Mouse (Mus musculus) liver, embryonic 14.5 days (tissue): ENCODE measurements at regions not wholly inside any gene's neighbourhood (a gene's known extent, or its start where the extent isn't known, plus 50 kb on each side); places are given as distances from the start of the nearest gene placed in this dataset.

Source experiments
- ATAC-seq: fragments of 200-750 bp; cut with Nextera tagmentation; 2 replicates; pipeline ENCODE4 v1.8.0; 2017; ENCODE audit warnings: moderate number of reproducible peaks, mild to moderate bottlenecking, moderate library complexity; ENCODE audit not compliant: insufficient read depth
- DNase-seq, 3 experiments: peaks; one replicate each; pipeline ENCODE4 v3.0.0-alpha.2; 2012 to 2013; ENCODE audit warnings: low read depth in 3 of 3, low spot score in 3 of 3
- H3K27ac ChIP-seq: fragments of 300-500 bp; sonication (generic); 2 replicates; pipeline ENCODE4 v1.5.1; 2014; ENCODE audit warnings: moderate library complexity, mild to moderate bottlenecking, control low read depth, inconsistent platforms
- H3K27me3 ChIP-seq: fragments of 300-500 bp; sonication (generic); 2 replicates; pipeline ENCODE4 v1.6.1; 2014; ENCODE audit warnings: mild to moderate bottlenecking, low read length, moderate library complexity; ENCODE audit not compliant: control insufficient read depth, insufficient read depth
- H3K36me3 ChIP-seq: fragments of 300-500 bp; sonication (generic); replicated peaks from 2 replicates; pipeline ENCODE4 v1.6.1; 2014; ENCODE audit warnings: low read depth; ENCODE audit not compliant: control insufficient read depth, insufficient read depth
- H3K4me1 ChIP-seq, 2 experiments: fragments of 200-500 bp in 1 of 2; fragments of 300-500 bp in 1 of 2; sonication (generic) in 1 of 2; replicated peaks; 2 replicates each; pipeline ENCODE4 v1.6.1; 2012 to 2014; ENCODE audit warnings: antibody characterized with exemption in 1 of 2, inconsistent platforms in 1 of 2, low read length in 1 of 2; ENCODE audit not compliant: control insufficient read depth in 2 of 2, insufficient read depth in 2 of 2
- H3K4me2 ChIP-seq: fragments of 300-500 bp; sonication (generic); 2 replicates; pipeline ENCODE4 v1.6.1; 2014; ENCODE audit warnings: low read depth, mild to moderate bottlenecking, control low read depth, moderate library complexity
- H3K4me3 ChIP-seq, 2 experiments: fragments of 200-500 bp in 1 of 2; fragments of 300-500 bp in 1 of 2; sonication (generic) in 1 of 2; 2 replicates each; pipeline ENCODE4 v1.5.1; 2012 to 2014; ENCODE audit warnings: low read depth in 2 of 2, low read length in 2 of 2, mild to moderate bottlenecking in 2 of 2, control low read depth in 1 of 2, inconsistent platforms in 1 of 2, moderate library complexity in 1 of 2; ENCODE audit not compliant: insufficient read depth in 1 of 2
- H3K9ac ChIP-seq: fragments of 300-500 bp; sonication (generic); replicated peaks from 2 replicates; pipeline ENCODE4 v1.6.1; 2014; ENCODE audit warnings: mild to moderate bottlenecking, control low read depth, moderate library complexity
- H3K9me3 ChIP-seq: fragments of 300-500 bp; sonication (generic); 2 replicates; pipeline ENCODE4 v1.6.1; 2016; ENCODE audit warnings: low read length, mixed read lengths; ENCODE audit not compliant: control insufficient read depth
- CTCF ChIP-seq: IDR thresholded peaks from 2 replicates; pipeline ENCODE4 v1.5.1; 2016; ENCODE audit warnings: antibody characterized with exemption, low read depth, control low read depth
- EP300 ChIP-seq: IDR thresholded peaks from 2 replicates; pipeline ENCODE4 v1.6.1; 2016; ENCODE audit warnings: antibody characterized with exemption, low read depth
- whole genome bisulfite sequencing: fragments of 180-500 bp; shearing (Covaris S2); extraction: QIAGEN DNeasy Blood & Tissue Kit; methylation state at CpG from one replicate; pipeline ENCODE4 v1.1.7; 2014; ENCODE audit not compliant: insufficient replicate concordance; 5-methylcytosine and 5-hydroxymethylcytosine counted together

- 69% methylated on average over 7 of the region's 7 CpGs for WGBS
- Histone ChIP-seq H3K27ac (no peak overlapping the region), H3K4me1 (no peaks in the 10 kb centered on the region), H3K27me3 (no peaks in the 10 kb centered on the region), H3K4me3 (no peak overlapping the region), H3K9ac (no peak overlapping the region), H3K36me3 (no peaks in the 10 kb centered on the region), H3K4me2 (no peak overlapping the region), H3K9me3 (no peaks in the 10 kb centered on the region)
- TF ChIP-seq EP300 (no peak), CTCF (no peak)
- no peak for DNase-seq
- no peak for ATAC-seq
Measured at GRCm38 (mm10) chr7:40654982-40655381, 243.1 kb upstream of the Vstm2b start.

GRCm38 (mm10) chr7:40655391-40655790 is 242.7 kb upstream of the Vstm2b start:
- no peak for DNase-seq
- H3K27ac ChIP-seq, result no peak overlapping the region
- TF ChIP-seq CTCF (no peak), EP300 (no peak)
- H3K9me3 ChIP-seq, result no peaks in the 10 kb centered on the region
- 63% methylated on average over 2 of the region's 2 CpGs for WGBS
- H3K4me3 ChIP-seq, result no peak overlapping the region
- no peaks in the 10 kb centered on the region for H3K4me1 ChIP-seq
- no peak overlapping the region for H3K9ac ChIP-seq
- H3K27me3 ChIP-seq, result no peaks in the 10 kb centered on the region
- no peak for ATAC-seq
- H3K36me3 ChIP-seq, result no peaks in the 10 kb centered on the region
- H3K4me2 ChIP-seq, result no peak overlapping the region

- H3K4me2 ChIP-seq, result no peak overlapping the region
- H3K4me3 ChIP-seq, result no peak overlapping the region
- H3K4me1 ChIP-seq, result no peaks in the 10 kb centered on the region
- no peak overlapping the region for H3K9ac ChIP-seq
- H3K27ac ChIP-seq, result no peak overlapping the region
- ATAC-seq (no peak), DNase-seq (no peak)
- H3K27me3 ChIP-seq, result no peaks in the 10 kb centered on the region
- TF ChIP-seq CTCF (no peak), EP300 (no peak)
- no peaks in the 10 kb centered on the region for H3K36me3 ChIP-seq
- 38% methylated on average over 3 of the region's 3 CpGs for WGBS
- no peaks in the 10 kb centered on the region for H3K9me3 ChIP-seq
Measured at GRCm38 (mm10) chr7:40659662-40660061, 238.5 kb upstream of the Vstm2b start.

- WGBS, result 51% methylated on average over 7 of the region's 7 CpGs
- no peak overlapping the region for H3K4me3 ChIP-seq
- no peak overlapping the region for H3K4me2 ChIP-seq
- H3K27ac ChIP-seq, result no peak overlapping the region
- H3K9me3 ChIP-seq, result no peaks in the 10 kb centered on the region
- H3K9ac ChIP-seq, result no peak overlapping the region
- TF ChIP-seq CTCF (no peak), EP300 (no peak)
- no peaks in the 10 kb centered on the region for H3K27me3 ChIP-seq
- no peaks in the 10 kb centered on the region for H3K4me1 ChIP-seq
- ATAC-seq, result no peak
- DNase-seq, result no peak
- no peaks in the 10 kb centered on the region for H3K36me3 ChIP-seq
Measured at GRCm38 (mm10) chr7:40663781-40664180, 234.3 kb upstream of the Vstm2b start.

- Histone ChIP-seq H3K27me3 (no peaks in the 10 kb centered on the region), H3K4me1 (no peaks in the 10 kb centered on the region), H3K27ac (no peak overlapping the region), H3K9ac (no peak overlapping the region), H3K36me3 (no peaks in the 10 kb centered on the region), H3K4me2 (no peak overlapping the region), H3K4me3 (no peak overlapping the region), H3K9me3 (no peaks in the 10 kb centered on the region)
- WGBS, result 46% methylated on average over 5 of the region's 5 CpGs
- DNase-seq, result no peak
- no peak for ATAC-seq
- no peak for TF ChIP-seq EP300
- TF ChIP-seq CTCF, result no peak
Measured at GRCm38 (mm10) chr7:40666625-40667024, 231.5 kb upstream of the Vstm2b start.
